Mouse (Mus musculus): ENCODE data around the gene Rbm20.

GRCm38 (mm10) chr19:53875246-53875645, 198.1 kb downstream of the Rbm20 start:
- TF ChIP-seq CHD2 (IDR thresholded peaks at IDR 0.05; ENCODE audit: low read depth, low read length) (no peak), HCFC1 (IDR thresholded peaks at IDR 0.05; ENCODE audit: borderline replicate concordance, insufficient read depth, low read length) (no peak)
